Mouse (Mus musculus): ENCODE data around the gene Slc8a1. TPM values are rescaled to one million over a fixed set of nuclear protein-coding genes. Genes with fewer than 3 reads are reported as not detected.

Slc8a1 gene
- total and polyA plus RNA-seq, 3 experiments = not detected

DNA sequence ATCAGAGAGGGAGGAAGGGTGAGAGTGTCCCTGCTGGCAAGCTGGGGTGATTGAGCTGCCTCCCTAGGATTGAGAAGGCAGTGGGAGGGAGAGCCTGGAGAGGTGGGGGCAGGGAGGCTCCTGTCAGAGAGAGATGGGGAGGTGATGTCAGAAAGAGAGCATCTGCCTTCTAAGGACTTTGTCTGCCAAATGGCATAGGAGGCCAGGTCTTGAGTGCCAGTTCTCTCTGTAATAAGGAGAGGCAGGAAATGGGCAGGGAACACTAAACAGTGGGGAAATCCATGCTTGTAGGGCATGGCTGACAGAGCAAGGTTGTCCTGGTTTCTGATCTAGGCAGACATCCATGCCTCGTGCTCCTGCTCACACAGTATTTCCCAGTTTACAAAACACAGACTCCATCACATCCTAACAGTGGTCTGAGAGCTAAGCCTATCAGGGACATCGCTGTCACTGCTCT, 117.0 kb downstream of the Slc8a1 start:
- H3K4me2 ChIP-seq (ENCODE audit: insufficient read depth, low read depth, poor library complexity, severe bottlenecking) = no peak overlapping the region
- DNase-seq (ENCODE audit: extremely low read depth) = no peak
- TF ChIP-seq NRF1 (IDR thresholded peaks at IDR 0.05; ENCODE audit: low read depth, low read length) = no peak
- no peak for TF ChIP-seq POLR2AphosphoS2 (IDR thresholded peaks at IDR 0.05; ENCODE audit: low read depth, low read length)
- no peak for TF ChIP-seq CHD1 (IDR thresholded peaks at IDR 0.05; ENCODE audit: low read depth, low read length)
- no peak for TF ChIP-seq PAX5 (IDR thresholded peaks at IDR 0.05; ENCODE audit: low read length)
- TF ChIP-seq ETS1 (conservative IDR thresholded peaks at IDR 0.05; ENCODE audit: low read depth, low read length) = no peak
- no peak for TF ChIP-seq TCF12 (IDR thresholded peaks at IDR 0.05; ENCODE audit: low read depth, low read length)
- no peak for TF ChIP-seq MEF2A (IDR thresholded peaks at IDR 0.05; ENCODE audit: borderline replicate concordance, low read depth, low read length)
- no peak for TF ChIP-seq E2F4 (IDR thresholded peaks at IDR 0.05; ENCODE audit: insufficient replicate concordance, low read depth, low read length)
- TF ChIP-seq SIN3A (IDR thresholded peaks at IDR 0.05; ENCODE audit: low read length) = no peak
- TF ChIP-seq CTCF (conservative IDR thresholded peaks at IDR 0.05 in 1 of 2, IDR thresholded peaks at IDR 0.05 in 1 of 2; ENCODE audit: low read depth in 2 of 2, low read length in 2 of 2) = no peak
- TF ChIP-seq EP300 (IDR thresholded peaks at IDR 0.05; ENCODE audit: low read length) = no peak
- no peak for TF ChIP-seq TBP (conservative IDR thresholded peaks at IDR 0.05; ENCODE audit: low read depth, low read length)
- no peak for TF ChIP-seq MXI1 (IDR thresholded peaks at IDR 0.05; ENCODE audit: low read depth, low read length)
- H3K79me2 ChIP-seq (replicated peaks; ENCODE audit: control insufficient read depth, extremely low read depth, insufficient read depth, poor library complexity, severe bottlenecking) = no peaks in the 10 kb centered on the region
- H3K9me3 ChIP-seq (replicated peaks; ENCODE audit: low read length) = peaks cover 46% of the 10 kb centered on the region
- H3K36me3 ChIP-seq (replicated peaks in 1 of 2; ENCODE audit: control insufficient read depth in 1 of 2, insufficient read depth in 1 of 2, low read length in 1 of 2) = no peaks in the 10 kb centered on the region
- no peaks in the 10 kb centered on the region for H3K27me3 ChIP-seq (replicated peaks)
- H3K4me1 ChIP-seq (ENCODE audit: control insufficient read depth in 1 of 2, insufficient read depth in 2 of 2) = no peaks in the 10 kb centered on the region
- no peak overlapping the region for H3K27ac ChIP-seq (ENCODE audit: insufficient read depth, low read depth)
- dilution Hi-C loops (cut with MboI; ENCODE audit: extremely low pct_ligation_motif_present, extremely low pct_unique_long_range_greater_than_20kb, low sequenced_read_pairs) = no loop called here
- no peak overlapping the region for H3K4me3 ChIP-seq (replicated peaks in 1 of 3; ENCODE audit: low read depth in 2 of 3, low read length in 2 of 3, poor library complexity in 1 of 3)
- in situ Hi-C loops (cut with MboI; ENCODE audit: low pct_ligation_motif_present, low pct_unique_long_range_greater_than_20kb, low sequenced_read_pairs) = no loop called here
- no peak overlapping the region for H3K9ac ChIP-seq (ENCODE audit: insufficient read depth, low read depth)

DNA sequence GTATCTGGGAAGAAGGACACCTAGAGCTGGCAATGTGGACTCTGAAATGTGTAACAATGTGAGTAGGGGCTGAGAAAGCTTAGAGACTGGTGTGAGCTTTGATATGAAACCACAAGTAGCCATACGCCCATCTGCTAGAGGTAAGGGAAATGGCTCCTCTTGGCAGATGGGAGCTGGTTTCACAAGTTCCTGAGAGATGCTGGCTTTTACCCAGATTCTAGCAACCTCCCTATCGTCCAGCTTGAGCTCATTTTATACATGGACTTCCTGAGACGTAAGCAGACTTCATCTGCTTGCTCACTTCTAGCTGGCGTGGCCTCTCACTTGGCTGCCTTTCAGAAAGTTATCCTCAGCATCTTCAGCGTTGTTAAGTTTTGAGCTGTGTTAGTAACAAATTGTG, 119.7 kb downstream of the Slc8a1 start:
- no peak overlapping the region for H3K9ac ChIP-seq (ENCODE audit: insufficient read depth, low read depth)
- no peak overlapping the region for H3K4me2 ChIP-seq (ENCODE audit: insufficient read depth, low read depth, poor library complexity, severe bottlenecking)
- H3K4me1 ChIP-seq (ENCODE audit: control insufficient read depth in 1 of 2, insufficient read depth in 2 of 2) = no peaks in the 10 kb centered on the region
- H3K9me3 ChIP-seq (replicated peaks; ENCODE audit: low read length) = peaks cover 53% of the 10 kb centered on the region
- dilution Hi-C loops (cut with MboI; ENCODE audit: extremely low pct_ligation_motif_present, extremely low pct_unique_long_range_greater_than_20kb, low sequenced_read_pairs) = no loop called here
- H3K4me3 ChIP-seq (replicated peaks in 1 of 3; ENCODE audit: low read depth in 2 of 3, low read length in 2 of 3, poor library complexity in 1 of 3) = no peak overlapping the region
- H3K27ac ChIP-seq (ENCODE audit: insufficient read depth, low read depth) = no peak overlapping the region
- DNase-seq (ENCODE audit: extremely low read depth) = no peak
- TF ChIP-seq ZKSCAN1 (IDR thresholded peaks at IDR 0.05; ENCODE audit: borderline replicate concordance, low read depth, low read length) (no peak), NELFE (IDR thresholded peaks at IDR 0.05; ENCODE audit: low read depth, low read length) (no peak), IRF4 (IDR thresholded peaks at IDR 0.05; ENCODE audit: low read depth, low read length) (no peak), ZC3H11A (IDR thresholded peaks at IDR 0.05; ENCODE audit: low read depth, low read length) (no peak), ZMIZ1 (IDR thresholded peaks at IDR 0.05; ENCODE audit: low read depth, low read length) (no peak), RCOR1 (conservative IDR thresholded peaks at IDR 0.05; ENCODE audit: low read depth, low read length) (no peak), SIN3A (IDR thresholded peaks at IDR 0.05; ENCODE audit: low read length) (no peak), TBP (conservative IDR thresholded peaks at IDR 0.05; ENCODE audit: low read depth, low read length) (no peak), NRF1 (IDR thresholded peaks at IDR 0.05; ENCODE audit: low read depth, low read length) (no peak), E2F4 (IDR thresholded peaks at IDR 0.05; ENCODE audit: insufficient replicate concordance, low read depth, low read length) (no peak), JUN (IDR thresholded peaks at IDR 0.05; ENCODE audit: insufficient read depth, low read depth, low read length) (no peak), GABPA (IDR thresholded peaks at IDR 0.05; ENCODE audit: insufficient replicate concordance, low read depth, low read length) (no peak), JUND (conservative IDR thresholded peaks at IDR 0.05; ENCODE audit: low read depth, low read length) (no peak)
- H3K27me3 ChIP-seq (replicated peaks) = no peaks in the 10 kb centered on the region
- H3K79me2 ChIP-seq (replicated peaks; ENCODE audit: control insufficient read depth, extremely low read depth, insufficient read depth, poor library complexity, severe bottlenecking) = no peaks in the 10 kb centered on the region
- no peaks in the 10 kb centered on the region for H3K36me3 ChIP-seq (replicated peaks in 1 of 2; ENCODE audit: control insufficient read depth in 1 of 2, insufficient read depth in 1 of 2, low read length in 1 of 2)
- in situ Hi-C loops (cut with MboI; ENCODE audit: low pct_ligation_motif_present, low pct_unique_long_range_greater_than_20kb, low sequenced_read_pairs) = no loop called here
